Mouse (Mus musculus): Measurements from ENCODE around the gene Serping1. TPM values are rescaled to one million over a fixed set of nuclear protein-coding genes. Genes with fewer than 3 reads are reported as not detected.

The Serping1 gene
- polyA plus RNA-seq, 1 experiment from 2014 or later = 143 TPM

DNA sequence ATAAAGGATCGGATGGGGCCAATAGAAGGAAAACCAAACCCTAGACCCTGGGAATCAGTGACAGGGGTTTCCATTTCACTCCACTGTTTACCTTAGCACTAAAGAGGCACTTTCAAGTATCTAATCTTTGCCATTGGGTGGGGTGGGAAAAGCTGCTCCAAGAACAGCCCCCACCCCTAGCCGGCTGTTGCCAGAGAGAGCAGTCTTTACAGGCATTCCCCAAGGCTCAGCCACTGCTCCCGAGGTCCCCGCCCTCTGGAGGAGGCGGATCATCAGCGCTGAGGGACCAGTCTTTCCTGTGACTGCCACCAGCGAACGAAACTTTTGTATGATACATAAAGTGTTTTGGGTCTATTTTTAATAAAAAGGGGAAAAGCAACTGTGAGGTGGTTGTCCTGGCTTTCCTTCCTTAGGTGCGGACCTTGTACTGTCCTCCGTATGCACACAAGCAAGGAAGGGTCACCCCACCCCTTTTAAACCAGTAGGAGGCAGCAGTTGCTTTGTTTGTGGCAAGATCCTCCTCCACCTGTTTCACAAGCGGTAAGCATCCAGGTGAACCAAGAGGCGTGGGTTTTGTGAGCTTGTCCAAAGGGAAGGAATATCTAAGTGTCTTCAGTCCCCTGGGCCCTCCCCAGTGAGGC lies 36.9 kb downstream of the Serping1 start:
- Histone ChIP-seq H3K9ac (ENCODE audit: low read length) (peak overlapping the region; percentile 36), H3K27me3 (ENCODE audit: control insufficient read depth, insufficient read depth, low read depth, low read length) (peaks cover 3% of the 10 kb centered on the region), H3K4me1 (replicated peaks; ENCODE audit: control insufficient read depth, insufficient read depth, low read length) (peaks cover 63% of the 10 kb centered on the region), H3K9me3 (ENCODE audit: control insufficient read depth, low read length) (no peaks in the 10 kb centered on the region), H3K36me3 (ENCODE audit: control insufficient read depth, insufficient read depth, low read length) (no peaks in the 10 kb centered on the region), H3K27ac (ENCODE audit: low read length) (peak overlapping the region; percentile 37; the same call in 1 of the 2 replicates), H3K4me2 (ENCODE audit: low read depth, low read length) (peak overlapping the region; percentile 35), H3K4me3 (ENCODE audit: low read length) (peak overlapping the region; percentile 9; the same call in 1 of the 2 replicates)
- WGBS = under 1% methylated on average over 12 of the region's 12 CpGs
- ATAC-seq (ENCODE audit: low read depth) = peak; percentile 37

- peaks cover 63% of the 10 kb centered on the region for H3K4me1 ChIP-seq (replicated peaks; ENCODE audit: control insufficient read depth, insufficient read depth, low read length)
- WGBS = 1% methylated on average over 8 of the region's 8 CpGs
- ATAC-seq (ENCODE audit: low read depth) = peak; percentile 39
- peaks cover 3% of the 10 kb centered on the region for H3K27me3 ChIP-seq (ENCODE audit: control insufficient read depth, insufficient read depth, low read depth, low read length)
- no peaks in the 10 kb centered on the region for H3K9me3 ChIP-seq (ENCODE audit: control insufficient read depth, low read length)
- peak overlapping the region; percentile 31 for H3K27ac ChIP-seq (ENCODE audit: low read length)
- H3K4me3 ChIP-seq (ENCODE audit: low read length) = no peak overlapping the region
- H3K36me3 ChIP-seq (ENCODE audit: control insufficient read depth, insufficient read depth, low read length) = no peaks in the 10 kb centered on the region
- H3K9ac ChIP-seq (ENCODE audit: low read length) = peak overlapping the region; percentile 34
- peak overlapping the region; percentile 35 for H3K4me2 ChIP-seq (ENCODE audit: low read depth, low read length)
Observed at GRCm38 (mm10) chr2:84737451-84737925, 37.8 kb downstream of the Serping1 start.

DNA sequence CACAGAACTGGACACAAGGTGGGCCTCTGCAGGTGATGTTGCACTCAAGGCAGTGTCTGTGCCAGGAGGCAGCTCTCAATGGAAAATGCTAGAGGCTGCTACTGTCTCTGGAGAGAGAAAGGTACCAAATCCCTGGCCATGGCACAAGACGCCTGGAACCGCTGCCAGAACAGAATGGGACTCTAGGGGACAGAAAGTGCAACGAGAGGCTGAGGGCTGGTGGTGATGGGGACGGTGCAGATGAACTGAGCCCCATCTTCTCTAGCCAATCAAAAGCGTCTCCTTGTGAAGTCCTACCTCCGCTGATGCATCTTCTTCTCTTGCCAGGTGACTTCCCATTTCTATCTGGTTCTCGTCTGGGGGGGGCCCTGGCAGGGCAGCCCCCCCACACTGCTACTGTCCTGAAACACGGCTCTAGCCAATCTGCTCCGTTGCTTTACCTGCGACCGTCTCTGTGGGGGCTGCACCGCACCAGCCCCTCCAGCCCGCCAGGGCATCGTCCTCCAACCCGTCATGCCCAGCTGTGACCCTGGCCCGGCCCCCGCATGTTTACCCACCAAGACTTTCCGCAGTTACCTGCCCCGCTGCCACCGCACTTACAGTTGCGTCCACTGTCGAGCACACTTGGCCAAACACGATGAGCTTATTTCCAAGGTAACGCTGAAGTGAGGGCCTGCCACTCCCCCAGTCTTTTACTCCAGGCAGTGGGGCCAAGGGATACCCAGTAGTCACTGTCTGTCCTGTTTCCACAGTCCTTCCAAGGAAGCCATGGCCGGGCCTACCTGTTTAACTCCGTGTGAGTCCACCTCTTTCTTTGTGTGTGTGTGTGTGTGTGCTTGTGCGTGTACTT lies 38.7 kb downstream of the Serping1 start:
- ATAC-seq (ENCODE audit: low read depth) = peak; percentile 4; the same call in 1 of the 2 replicates
- Histone ChIP-seq H3K9me3 (ENCODE audit: control insufficient read depth, low read length) (no peaks in the 10 kb centered on the region), H3K4me2 (ENCODE audit: low read depth, low read length) (peak overlapping the region; percentile 33), H3K4me3 (ENCODE audit: low read length) (no peak overlapping the region), H3K27me3 (ENCODE audit: control insufficient read depth, insufficient read depth, low read depth, low read length) (peaks cover 3% of the 10 kb centered on the region), H3K27ac (ENCODE audit: low read length) (no peak overlapping the region), H3K36me3 (ENCODE audit: control insufficient read depth, insufficient read depth, low read length) (no peaks in the 10 kb centered on the region), H3K4me1 (replicated peaks; ENCODE audit: control insufficient read depth, insufficient read depth, low read length) (peaks cover 57% of the 10 kb centered on the region), H3K9ac (ENCODE audit: low read length) (no peak overlapping the region)
- WGBS = 4% methylated on average over 27 of the region's 27 CpGs

DNA sequence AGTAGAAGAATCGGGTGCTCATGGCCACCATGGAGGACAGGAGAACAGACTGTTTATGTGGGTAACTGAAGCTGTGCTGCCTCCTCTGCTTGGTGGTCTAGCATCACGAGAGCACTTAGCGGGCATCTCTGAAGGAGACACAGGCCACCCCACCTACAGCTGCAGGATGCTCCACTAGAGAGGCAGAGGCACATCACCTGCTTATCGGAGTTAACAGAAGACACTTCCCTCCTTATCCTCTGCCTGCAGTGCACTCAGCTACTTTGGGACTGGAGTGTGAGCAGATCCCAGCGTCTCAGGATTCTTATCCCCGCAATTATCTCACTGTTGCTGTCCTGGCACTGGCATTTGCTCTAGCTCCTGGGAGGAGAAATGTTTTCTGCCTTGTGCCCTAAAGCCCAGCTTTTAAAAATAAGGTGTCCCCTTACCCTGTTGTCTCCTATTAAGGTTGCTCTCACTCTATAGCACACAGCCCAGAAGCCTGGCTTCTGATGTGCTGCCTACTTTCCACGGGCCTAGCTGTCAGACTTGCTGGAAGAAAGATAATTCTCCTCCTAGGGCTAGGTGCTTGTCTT lies 39.8 kb downstream of the Serping1 start:
- Histone ChIP-seq H3K9ac (ENCODE audit: low read length) (no peak overlapping the region), H3K4me1 (replicated peaks; ENCODE audit: control insufficient read depth, insufficient read depth, low read length) (peaks cover 46% of the 10 kb centered on the region), H3K27me3 (ENCODE audit: control insufficient read depth, insufficient read depth, low read depth, low read length) (peaks cover 3% of the 10 kb centered on the region), H3K4me3 (ENCODE audit: low read length) (no peak overlapping the region), H3K4me2 (ENCODE audit: low read depth, low read length) (no peak overlapping the region), H3K27ac (ENCODE audit: low read length) (no peak overlapping the region), H3K36me3 (ENCODE audit: control insufficient read depth, insufficient read depth, low read length) (no peaks in the 10 kb centered on the region), H3K9me3 (ENCODE audit: control insufficient read depth, low read length) (no peaks in the 10 kb centered on the region)
- 16% methylated on average over 7 of the region's 7 CpGs for WGBS
- ATAC-seq (ENCODE audit: low read depth) = no peak

DNA sequence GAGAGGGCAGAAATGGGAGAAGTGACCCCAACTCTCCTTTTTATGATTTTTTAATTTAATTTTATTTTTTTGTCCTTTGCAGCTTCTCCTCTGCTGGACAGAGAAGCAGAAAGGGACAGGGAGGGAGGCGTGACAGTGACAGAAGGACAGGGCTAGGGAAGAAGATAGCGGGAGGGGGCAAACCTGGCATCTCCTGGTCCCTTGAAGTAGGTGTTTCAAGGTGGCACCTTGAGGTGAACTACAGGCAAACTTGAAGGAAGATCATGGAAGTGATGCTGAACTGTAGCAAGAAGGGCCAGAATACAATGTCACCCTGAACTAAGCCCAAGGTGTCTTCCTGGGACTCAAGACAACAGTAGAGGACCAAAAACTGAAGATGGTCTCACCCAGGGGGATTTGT lies 40.3 kb downstream of the Serping1 start:
- no peaks in the 10 kb centered on the region for H3K9me3 ChIP-seq (ENCODE audit: control insufficient read depth, low read length)
- 4% methylated on average over 2 of the region's 2 CpGs for WGBS
- peak overlapping the region; percentile 48 for H3K4me2 ChIP-seq (ENCODE audit: low read depth, low read length)
- H3K27me3 ChIP-seq (ENCODE audit: control insufficient read depth, insufficient read depth, low read depth, low read length) = peaks cover 3% of the 10 kb centered on the region
- no peak for ATAC-seq (ENCODE audit: low read depth)
- H3K4me3 ChIP-seq (ENCODE audit: low read length) = peak overlapping the region; percentile 38
- H3K9ac ChIP-seq (ENCODE audit: low read length) = no peak overlapping the region; the same call in 1 of the 2 replicates
- H3K27ac ChIP-seq (ENCODE audit: low read length) = no peak overlapping the region
- peaks cover 41% of the 10 kb centered on the region for H3K4me1 ChIP-seq (replicated peaks; ENCODE audit: control insufficient read depth, insufficient read depth, low read length)
- no peaks in the 10 kb centered on the region for H3K36me3 ChIP-seq (ENCODE audit: control insufficient read depth, insufficient read depth, low read length)

DNA sequence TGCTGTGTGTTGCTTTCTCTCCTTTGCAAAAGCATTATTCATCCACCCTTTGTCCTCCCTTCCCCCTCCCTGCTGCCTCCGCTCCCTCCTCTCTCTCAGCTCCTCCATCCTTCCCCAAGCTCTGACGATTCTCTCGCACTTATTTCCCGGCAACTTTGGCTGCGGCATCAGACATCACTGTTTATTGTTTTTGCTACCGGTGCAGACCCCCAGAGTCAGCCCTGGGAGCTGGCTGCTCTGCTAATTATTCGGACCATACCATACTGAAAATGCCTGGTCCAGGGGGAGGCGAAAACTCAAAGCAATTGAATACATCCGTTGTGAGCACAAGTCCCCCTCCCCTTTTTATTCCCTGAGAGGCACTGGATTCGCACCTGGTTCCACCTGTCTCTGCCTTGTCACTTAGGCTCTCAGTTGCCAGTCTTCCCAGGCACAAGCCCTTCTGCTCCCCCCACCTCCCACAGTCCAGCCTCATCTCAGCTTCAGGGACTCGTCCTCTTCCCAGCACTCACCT lies 40.8 kb downstream of the Serping1 start:
- H3K27ac ChIP-seq (ENCODE audit: low read length) = no peak overlapping the region

GRCm38 (mm10) chr2:84733579-84734300 lies 41.5 kb downstream of the Serping1 start, which contains the start of gene Ypel4:
Ypel4 (plus strand) TSS chr2:84734058.
- Histone ChIP-seq H3K4me3 (ENCODE audit: low read length) (peak within 1 kb of the TSS; percentile 38), H3K36me3 (ENCODE audit: control insufficient read depth, insufficient read depth, low read length) (no peaks in the 10 kb centered on the region), H3K9me3 (ENCODE audit: control insufficient read depth, low read length) (no peaks in the 10 kb centered on the region), H3K9ac (ENCODE audit: low read length) (peak within 1 kb of the TSS; percentile 42), H3K4me2 (ENCODE audit: low read depth, low read length) (peak within 1 kb of the TSS; percentile 48), H3K27me3 (ENCODE audit: control insufficient read depth, insufficient read depth, low read depth, low read length) (peaks cover 3% of the 10 kb centered on the region), H3K27ac (ENCODE audit: low read length) (no peak within 1 kb of the TSS), H3K4me1 (replicated peaks; ENCODE audit: control insufficient read depth, insufficient read depth, low read length) (peaks cover 33% of the 10 kb centered on the region)
- ATAC-seq (ENCODE audit: low read depth) = peak; percentile 11
- WGBS = 2% methylated on average over 8 of the region's 8 CpGs

More for the DNA sequence above, 40.8 kb downstream of the Serping1 start:
- H3K9me3 ChIP-seq (ENCODE audit: control insufficient read depth, low read length) = no peaks in the 10 kb centered on the region
- peaks cover 40% of the 10 kb centered on the region for H3K4me1 ChIP-seq (replicated peaks; ENCODE audit: control insufficient read depth, insufficient read depth, low read length)
- peaks cover 3% of the 10 kb centered on the region for H3K27me3 ChIP-seq (ENCODE audit: control insufficient read depth, insufficient read depth, low read depth, low read length)
- no peaks in the 10 kb centered on the region for H3K36me3 ChIP-seq (ENCODE audit: control insufficient read depth, insufficient read depth, low read length)
- peak overlapping the region; percentile 48 for H3K4me2 ChIP-seq (ENCODE audit: low read depth, low read length)
- ATAC-seq (ENCODE audit: low read depth) = no peak
- H3K4me3 ChIP-seq (ENCODE audit: low read length) = peak overlapping the region; percentile 38
- peak overlapping the region; percentile 42 for H3K9ac ChIP-seq (ENCODE audit: low read length)
- under 1% methylated on average over 11 of the region's 11 CpGs for WGBS

DNA sequence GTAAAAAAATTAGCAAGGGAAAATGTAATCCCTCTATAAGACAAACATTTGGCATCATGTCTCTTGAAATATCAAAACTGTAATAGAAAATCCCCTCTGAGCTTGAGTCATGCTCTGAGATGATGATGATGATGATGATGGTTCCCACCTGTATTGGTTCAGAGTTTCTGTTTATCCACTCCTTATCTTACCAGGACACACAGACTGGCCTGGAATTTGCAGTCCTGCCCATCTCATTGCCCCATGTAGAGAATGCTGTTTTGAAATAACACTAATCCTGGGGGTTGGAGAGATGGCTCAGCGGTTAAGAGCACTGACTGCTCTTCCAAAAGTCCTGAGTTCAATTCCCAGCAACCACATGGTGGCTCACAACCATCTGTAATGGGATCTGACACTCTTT lies 42.9 kb downstream of the Serping1 start:
- Histone ChIP-seq H3K36me3 (ENCODE audit: control insufficient read depth, insufficient read depth, low read length) (no peaks in the 10 kb centered on the region), H3K4me3 (ENCODE audit: low read length) (no peak overlapping the region), H3K27me3 (ENCODE audit: control insufficient read depth, insufficient read depth, low read depth, low read length) (peaks cover 3% of the 10 kb centered on the region), H3K4me1 (replicated peaks; ENCODE audit: control insufficient read depth, insufficient read depth, low read length) (peaks cover 20% of the 10 kb centered on the region), H3K9me3 (ENCODE audit: control insufficient read depth, low read length) (no peaks in the 10 kb centered on the region), H3K4me2 (ENCODE audit: low read depth, low read length) (no peak overlapping the region), H3K27ac (ENCODE audit: low read length) (no peak overlapping the region), H3K9ac (ENCODE audit: low read length) (no peak overlapping the region)
- ATAC-seq (ENCODE audit: low read depth) = no peak
- 64% methylated on average over 1 of the region's 1 CpGs for WGBS
